Mouse (Mus musculus) cerebellum, adult 11-12 months (tissue): ENCODE measurements around the gene Rnf144a.
"Not testable (repeated sequence)": the region's sequence is repeated elsewhere in the genome, so short reads cannot be mapped to it uniquely, and the experiment has no call there.

Experiments used
- DNase-seq: peaks from one replicate; pipeline ENCODE4 v3.0.0; 2022

Rnf144a gene

GRCm38 (mm10) chr12:26311548-26311947 lies 103.5 kb downstream of the Rnf144a start:
- peak; percentile 34 for DNase-seq

- DNase-seq: no peak
Measured at GRCm38 (mm10) chr12:26310247-26310646, 104.8 kb downstream of the Rnf144a start.

- DNase-seq: no peak
Measured at GRCm38 (mm10) chr12:26302886-26303285, 112.2 kb downstream of the Rnf144a start.

- DNase-seq: peak; percentile 71
Measured at GRCm38 (mm10) chr12:26299515-26300090, 115.5 kb downstream of the Rnf144a start.

- not testable (repeated sequence) for DNase-seq
Measured at GRCm38 (mm10) chr12:26295995-26296394, 119.1 kb downstream of the Rnf144a start.

GRCm38 (mm10) chr12:26289200-26289599 lies 125.9 kb downstream of the Rnf144a start:
- DNase-seq: no peak

GRCm38 (mm10) chr12:26288347-26288746 lies 126.7 kb downstream of the Rnf144a start:
- no peak for DNase-seq

- no peak for DNase-seq
Measured at GRCm38 (mm10) chr12:26285939-26286338, 129.1 kb downstream of the Rnf144a start.

- DNase-seq: no peak
Measured at GRCm38 (mm10) chr12:26285460-26285859, 129.6 kb downstream of the Rnf144a start.

- no peak for DNase-seq
Measured at GRCm38 (mm10) chr12:26280719-26281480, 134.2 kb downstream of the Rnf144a start.

- peak; percentile 48 for DNase-seq
Measured at GRCm38 (mm10) chr12:26277002-26277669, 137.9 kb downstream of the Rnf144a start.

- no peak for DNase-seq
Measured at GRCm38 (mm10) chr12:26276556-26276955, 138.5 kb downstream of the Rnf144a start.
